Mouse (Mus musculus) ovary, postnatal 10 days (tissue): ENCODE results near the gene Ngrn.
A peak's percentile ranks its signal among the peaks of the same experiment; 100 is the strongest.

Source experiments
- DNase-seq: peaks from one replicate; pipeline ENCODE4 v3.0.0; 2022; ENCODE audit warnings: low spot score

The Ngrn gene

DNA sequence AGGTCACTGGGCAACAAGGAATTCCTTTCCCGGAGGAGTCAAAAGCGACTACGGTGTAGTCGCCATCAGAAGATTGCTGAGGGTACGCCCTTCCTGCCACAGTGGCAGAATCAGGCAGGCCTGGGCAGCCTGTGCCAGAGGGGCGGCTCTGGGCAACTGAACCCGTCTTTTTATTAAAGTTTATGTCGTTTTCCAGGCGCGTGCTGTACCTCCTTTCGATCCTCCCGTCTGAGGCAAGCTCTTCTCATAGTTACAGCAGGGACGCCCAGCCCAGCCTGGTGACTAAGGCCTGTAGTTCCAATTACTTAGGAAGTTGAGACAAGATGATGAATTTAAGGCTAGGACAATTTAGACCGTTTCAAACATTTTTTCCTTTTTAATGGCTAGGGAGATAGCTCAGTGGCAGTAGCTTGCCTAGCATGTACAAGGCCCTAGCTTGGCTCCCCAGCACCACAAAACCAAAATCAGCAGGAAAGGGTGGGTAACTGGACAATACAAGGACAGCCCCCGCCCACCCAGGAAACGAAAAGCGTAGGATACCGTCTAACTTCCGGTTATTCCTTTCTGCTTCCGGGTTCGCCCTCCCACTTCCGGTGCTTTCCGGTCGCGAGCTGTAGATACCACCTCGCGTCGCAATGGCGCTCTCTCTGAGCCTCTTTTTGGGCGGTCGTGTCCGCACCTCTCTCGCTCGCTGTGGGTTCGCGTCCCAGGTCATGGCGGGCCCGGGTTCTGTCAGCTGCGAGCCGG lies at the start of gene Ngrn:
Ngrn (plus strand) TSS at position 591 of the 747 bp plus-strand sequence.
- DNase-seq: peak; percentile 49

DNA sequence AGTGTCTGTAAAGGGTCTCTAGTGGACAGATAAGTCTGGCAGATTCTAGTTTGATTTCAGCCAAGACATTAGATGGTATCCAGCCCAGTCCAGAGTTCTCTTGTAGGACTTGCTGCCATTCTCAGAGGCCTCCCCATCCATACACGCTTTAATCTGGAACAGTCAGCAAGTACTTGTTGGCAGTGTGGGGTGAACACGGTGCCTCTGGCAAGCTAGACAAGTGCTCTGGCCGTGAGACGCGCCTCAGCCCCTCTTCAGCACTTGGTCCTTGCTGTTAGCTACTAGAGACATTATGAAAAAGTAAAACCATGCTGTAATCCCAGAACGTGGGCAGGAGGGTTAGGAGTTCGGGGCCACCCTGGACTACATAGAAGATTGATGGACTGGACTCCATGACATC lies 47.4 kb upstream of the Ngrn start:
- no peak for DNase-seq

DNA sequence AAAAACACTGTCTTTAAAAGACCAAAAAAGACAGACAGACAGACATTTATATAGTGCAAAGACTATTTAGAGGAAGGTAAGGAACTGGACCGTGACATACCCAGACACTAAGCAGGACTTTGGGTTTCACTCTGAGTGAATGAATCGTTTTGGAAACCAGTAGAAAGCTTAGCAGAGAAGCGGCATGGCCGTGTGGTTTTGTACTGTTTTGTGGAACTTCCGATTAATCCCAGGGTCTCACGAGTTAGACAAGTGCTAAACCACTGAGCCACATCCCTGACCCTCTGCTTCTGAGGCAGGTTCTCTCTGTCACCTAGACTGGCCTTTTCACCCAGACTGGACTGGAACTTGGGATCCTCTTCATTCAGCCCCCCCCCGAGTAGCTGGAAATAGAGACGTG lies 46.6 kb upstream of the Ngrn start:
- no peak for DNase-seq

DNA sequence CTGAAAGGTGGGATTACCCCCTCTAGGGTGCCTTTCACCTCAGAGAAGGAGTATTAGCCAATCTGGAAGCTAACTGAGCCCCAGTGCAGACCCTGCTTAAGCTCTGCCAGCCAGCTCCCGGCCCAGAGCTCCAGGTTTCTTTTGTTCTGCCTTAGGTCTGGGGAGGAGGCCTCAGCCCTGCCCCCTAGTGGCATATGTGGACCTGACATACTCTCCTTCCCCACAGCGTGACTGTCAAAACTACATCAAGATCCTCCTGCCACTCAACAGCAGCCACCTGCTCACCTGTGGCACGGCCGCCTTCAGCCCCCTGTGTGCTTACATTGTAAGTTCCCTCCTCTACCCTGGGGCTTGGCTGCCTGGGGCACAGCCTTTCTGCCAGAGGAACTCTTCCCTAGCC lies 45.6 kb upstream of the Ngrn start:
- DNase-seq: peak; percentile 52

DNA sequence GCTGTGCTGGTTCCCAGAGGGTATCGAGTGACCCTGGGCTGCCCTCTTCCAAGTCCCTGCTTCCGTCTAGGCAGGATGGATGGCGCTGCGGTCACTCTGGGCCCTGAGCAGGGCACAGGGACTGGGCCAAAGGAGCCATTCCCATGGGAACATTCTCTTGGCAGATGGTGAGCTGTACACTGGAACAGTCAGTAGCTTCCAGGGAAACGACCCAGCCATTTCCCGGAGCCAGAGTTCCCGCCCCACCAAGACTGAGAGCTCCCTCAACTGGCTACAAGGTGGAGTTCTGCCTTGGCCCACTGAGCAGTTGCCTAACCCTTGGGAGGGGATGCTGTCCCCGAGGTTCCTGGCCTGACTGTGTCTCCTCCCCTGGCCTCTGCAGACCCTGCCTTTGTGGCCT lies 44.4 kb upstream of the Ngrn start:
- no peak for DNase-seq

DNA sequence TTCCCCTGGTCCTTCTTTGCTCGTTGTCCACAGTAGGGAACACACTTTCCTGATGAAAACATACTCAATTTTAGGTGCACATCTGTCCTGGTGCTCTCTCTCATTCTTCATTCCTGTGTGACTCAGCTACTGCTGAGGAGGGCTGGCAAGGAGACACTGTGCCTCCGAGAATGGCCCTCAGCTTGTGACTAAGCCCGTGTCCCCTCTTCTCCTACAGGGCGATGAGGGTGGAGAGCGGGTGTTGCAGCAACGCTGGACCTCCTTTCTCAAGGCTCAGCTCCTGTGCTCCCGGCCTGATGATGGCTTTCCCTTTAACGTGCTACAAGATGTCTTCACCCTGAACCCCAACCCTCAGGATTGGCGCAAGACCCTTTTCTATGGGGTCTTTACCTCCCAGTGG lies 42.3 kb upstream of the Ngrn start:
- no peak for DNase-seq

DNA sequence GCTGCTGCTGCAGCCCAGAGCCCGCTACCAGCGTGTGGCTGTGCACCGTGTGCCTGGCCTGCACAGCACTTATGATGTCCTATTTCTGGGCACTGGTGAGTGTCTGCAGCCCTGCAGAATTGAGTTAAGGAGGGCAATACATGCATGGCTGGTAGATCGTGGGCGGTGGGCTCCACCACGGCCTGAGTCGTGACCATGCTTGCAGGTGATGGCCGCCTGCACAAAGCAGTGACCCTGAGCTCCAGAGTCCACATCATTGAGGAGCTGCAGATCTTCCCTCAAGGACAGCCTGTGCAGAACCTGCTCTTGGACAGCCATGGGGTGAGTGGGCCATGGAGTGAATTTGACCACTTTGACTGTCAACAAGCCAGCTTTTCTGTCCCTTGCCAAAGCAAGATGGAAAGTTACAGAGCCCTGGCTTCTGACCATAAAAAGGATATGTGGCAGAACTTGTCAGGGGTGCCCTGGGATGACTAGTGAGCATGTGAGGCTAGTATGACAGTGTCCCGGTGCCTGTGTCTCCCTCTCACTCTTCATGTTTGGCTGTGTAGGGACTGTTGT lies 40.7 kb upstream of the Ngrn start:
- DNase-seq: no peak

DNA sequence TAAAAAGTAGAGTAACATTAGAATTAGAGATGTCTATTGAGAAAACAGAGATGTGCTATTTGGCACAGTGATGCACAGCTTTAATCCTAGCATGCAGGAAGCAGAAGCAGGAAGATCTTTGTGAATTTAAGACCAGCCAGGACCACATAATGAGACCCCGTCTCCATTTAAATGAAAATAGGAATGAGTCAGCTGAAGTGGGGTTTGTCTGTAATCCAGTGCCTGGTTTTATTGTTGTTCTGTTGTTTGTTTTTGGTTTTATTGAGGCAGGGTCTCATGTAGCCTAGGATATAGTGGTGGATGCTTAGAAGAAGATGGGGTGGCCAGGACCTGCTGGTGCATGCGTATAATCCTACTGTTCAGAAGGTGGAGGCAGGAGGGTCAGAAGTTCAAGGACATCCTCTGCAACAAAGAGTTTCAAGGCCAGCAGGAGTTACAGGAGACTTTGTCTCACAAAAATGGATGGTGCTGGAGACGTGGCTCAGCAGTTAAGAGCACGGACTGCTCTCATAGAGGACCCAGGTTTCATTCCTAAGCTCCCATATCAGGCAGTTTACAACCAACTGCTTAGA lies 39.8 kb upstream of the Ngrn start:
- no peak for DNase-seq

DNA sequence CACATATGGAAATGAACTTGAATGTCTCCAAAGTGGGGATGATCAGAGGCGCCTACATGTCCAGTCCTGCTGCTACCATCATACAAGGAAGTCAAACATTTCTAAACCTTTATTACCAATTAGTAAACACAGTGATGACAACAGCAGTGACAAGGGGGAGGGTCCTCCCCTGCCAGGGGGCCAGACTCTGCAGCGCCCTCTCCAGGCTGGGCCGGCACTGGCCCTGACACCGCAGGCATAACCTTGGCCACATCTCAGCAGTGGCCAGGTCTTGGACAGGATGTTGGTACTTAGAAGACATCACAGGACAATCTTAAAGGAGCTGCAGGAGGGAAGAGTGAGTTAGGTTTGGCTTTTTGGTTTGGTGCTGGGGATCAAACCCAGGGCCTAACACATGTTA lies 34.0 kb upstream of the Ngrn start:
- no peak for DNase-seq

DNA sequence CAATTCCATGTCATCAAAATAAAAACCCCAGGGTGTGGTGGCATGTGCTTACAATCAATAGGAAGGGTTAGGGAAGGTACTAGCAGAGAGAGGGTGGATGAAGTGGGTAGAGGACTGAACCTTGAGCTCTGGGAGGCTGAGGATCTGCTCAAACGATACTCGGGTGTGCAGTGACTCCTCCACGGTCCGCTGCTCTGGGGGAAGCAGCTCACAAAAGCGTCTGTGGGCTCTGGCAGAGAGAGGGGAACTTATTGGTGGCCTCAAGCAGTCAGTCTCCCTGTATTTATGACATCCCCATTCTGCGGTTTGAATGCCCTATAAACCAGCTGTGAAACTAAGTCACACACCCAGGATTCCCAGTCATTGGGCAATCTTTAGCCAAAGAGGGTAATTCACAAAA lies 30.8 kb upstream of the Ngrn start:
- no peak for DNase-seq

DNA sequence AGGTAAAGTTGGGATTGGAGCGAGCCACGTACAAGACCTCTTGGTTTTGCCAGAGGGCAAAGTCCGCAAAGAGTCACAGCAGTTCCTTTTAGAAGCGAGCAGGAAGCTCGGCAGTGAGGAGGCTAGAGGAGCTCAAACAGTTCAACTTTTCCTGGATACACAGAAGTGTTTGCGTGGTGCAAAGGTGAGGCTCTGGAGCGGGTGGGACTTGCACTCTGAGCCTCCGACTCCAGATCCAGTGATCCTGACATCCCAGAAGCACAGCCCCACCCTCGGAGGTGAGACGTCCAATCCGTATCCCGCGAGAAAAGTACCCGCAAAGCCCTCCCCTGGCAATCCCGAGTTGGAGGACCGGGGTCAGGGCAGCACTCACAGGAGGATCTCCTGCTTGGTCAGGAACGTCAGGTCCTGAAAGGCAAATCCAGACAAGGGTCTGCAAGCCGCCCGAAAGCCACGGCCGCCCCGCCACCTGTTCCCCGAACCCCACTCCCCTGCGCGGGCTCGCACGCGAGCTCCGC lies 29.0 kb upstream of the Ngrn start:
- DNase-seq: no peak

DNA sequence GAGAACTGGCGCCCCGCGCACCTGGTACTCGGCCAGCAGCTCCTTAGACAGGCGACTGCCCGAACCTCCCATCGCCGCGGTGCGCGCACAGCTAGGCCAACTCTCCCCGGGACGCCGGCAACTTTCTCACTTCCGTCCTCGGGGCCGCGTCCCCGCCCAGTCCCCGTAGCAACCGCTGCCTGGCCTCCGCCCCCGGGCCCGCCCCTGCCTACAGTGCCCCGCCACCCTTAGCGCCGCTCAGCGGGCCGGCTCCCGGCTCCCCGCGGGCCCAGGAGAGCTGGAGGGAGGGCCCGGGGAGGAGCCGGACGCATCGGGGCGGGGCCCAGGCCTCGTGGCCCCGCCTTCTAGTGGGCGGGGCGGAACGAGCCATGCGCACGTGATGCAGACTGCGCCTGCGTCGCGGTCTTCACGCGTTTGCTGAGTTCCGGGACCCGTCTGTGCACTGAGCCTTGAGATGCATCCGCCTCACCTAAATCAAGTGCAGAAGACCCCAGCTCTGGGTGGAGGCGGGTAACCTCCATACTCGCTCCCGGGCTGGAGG lies 28.5 kb upstream of the Ngrn start, which contains the start of the genes Cib1 and Gdpgp1:
Cib1 (minus strand) TSS at position 325 of the 541 bp plus-strand sequence.
Gdpgp1 (plus strand) TSS at position 377 of the 541 bp plus-strand sequence.
- DNase-seq: peak; percentile 88

DNA sequence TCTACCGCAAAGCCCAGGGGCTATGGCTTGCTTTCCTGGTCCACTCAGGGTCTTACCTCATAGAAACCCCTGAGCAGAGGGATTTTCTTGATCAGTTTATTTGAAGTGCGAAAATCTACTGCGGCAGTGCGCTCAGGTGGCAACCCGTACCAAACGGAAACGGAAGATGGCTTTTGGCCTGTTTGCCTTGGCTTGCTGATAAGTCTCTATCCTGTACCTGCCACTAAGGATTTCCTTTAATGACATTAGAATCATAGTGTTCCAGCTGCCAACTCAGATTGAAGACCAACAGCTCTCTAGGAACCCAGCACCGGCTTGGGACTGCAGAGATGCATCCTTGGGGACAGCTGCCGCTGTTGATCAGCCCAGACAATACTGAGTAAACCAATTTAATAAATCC lies 27.2 kb upstream of the Ngrn start:
- no peak for DNase-seq

DNA sequence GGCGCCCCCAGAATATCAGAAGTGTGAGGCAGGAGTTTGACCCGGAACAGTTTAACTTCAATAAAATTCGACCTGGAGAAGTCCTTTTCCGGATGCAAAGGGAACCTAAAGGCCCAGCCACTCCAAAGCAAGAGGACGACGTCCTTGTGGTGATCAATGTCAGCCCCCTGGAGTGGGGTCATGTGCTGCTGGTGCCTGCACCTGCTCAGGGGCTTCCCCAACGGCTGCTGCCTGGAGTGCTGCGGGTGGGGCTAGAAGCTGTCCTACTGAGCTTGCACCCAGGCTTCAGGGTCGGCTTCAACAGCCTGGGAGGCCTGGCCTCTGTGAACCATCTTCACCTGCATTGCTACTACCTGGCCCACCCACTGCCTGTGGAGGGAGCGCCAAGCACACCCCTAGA lies 22.5 kb upstream of the Ngrn start:
- no peak for DNase-seq

DNA sequence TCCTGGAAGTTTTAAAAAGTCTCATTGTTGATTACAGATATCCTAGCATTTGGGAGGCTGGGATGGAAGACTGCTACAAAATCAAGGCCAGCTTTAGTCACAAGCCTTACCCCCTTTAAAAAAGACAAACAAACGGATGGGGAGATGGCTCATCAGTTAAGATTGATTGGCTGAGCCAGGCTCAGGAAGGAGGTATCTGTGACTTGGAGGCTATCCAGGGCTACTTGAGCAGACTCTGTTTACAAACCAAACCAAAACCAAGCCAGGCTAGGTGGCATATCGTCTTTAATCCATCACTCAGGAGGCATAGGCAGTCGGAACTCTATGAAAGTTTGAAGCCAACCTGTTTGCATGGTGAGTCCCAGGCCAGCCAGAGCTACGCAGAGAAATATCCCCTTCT lies 19.4 kb upstream of the Ngrn start:
- no peak for DNase-seq

DNA sequence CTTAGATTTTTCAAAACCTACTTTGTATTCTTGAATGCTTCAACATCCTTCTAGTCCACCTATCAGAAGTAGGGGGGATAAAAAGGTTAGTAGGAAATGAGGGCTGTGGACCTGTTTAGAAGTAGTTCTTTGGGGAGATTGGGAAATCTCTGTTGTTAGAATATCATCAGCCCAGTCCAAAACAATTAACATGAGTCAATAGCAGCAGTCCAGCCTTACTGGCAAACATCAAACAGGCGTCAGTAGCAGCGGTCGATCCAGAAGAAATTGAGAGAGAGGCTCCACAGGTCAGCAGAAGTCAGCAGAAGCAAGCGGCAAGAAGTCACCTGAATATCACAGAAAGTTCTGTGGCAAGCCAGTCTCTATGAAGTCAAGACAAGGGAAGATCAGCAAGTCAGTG lies 16.2 kb upstream of the Ngrn start:
- DNase-seq: no peak

DNA sequence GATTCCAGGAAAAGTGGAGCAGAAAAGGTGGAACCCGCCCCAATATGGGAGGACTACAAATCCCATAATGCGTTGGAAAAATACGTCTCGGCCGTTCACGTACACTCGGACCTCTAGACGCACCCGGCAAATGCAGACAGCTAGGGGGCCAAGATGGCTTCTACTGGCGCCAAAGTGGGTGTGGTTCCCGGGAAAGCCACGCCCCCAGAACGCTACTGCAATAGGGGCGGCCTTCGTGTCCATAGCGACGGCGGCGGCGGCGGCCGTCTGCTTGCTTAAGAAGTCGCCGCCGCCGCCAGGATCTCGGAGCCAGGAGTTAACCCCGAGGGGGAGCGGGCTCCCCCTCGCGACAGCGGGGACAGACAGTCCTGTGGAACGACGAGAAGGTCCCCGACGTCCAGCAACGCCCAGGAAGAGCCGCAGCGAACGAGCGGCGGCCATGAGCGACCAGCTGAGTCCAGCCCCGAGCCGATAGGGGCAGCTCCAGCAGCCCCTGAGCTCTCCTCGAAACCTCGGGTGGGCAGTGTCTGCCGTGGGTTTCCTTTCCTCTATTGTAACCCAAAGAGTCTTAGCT lies 14.8 kb upstream of the Ngrn start, which contains the start of gene Ttll13:
Ttll13 (plus strand) TSS at position 229 of the 574 bp plus-strand sequence.
- DNase-seq: peak; percentile 78

DNA sequence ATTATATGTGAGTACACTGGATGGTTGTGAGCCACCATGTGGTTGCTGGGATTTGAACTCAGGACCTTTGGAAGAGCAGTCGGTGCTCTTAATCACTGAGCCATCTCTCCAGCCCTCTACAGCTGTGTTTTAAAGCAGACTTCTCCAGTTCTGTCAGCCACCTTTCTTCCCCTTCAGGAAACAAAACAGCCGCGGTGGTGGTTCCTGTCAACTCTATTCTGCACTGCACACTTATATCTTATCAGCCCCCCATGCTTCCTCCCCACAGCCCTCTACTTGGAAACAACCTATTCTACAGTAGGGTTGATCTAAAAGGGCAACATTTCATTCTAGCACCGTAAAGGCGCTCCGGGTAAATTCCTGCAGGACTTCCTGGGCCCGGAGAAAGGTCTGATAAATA lies 14.2 kb upstream of the Ngrn start:
- no peak for DNase-seq

DNA sequence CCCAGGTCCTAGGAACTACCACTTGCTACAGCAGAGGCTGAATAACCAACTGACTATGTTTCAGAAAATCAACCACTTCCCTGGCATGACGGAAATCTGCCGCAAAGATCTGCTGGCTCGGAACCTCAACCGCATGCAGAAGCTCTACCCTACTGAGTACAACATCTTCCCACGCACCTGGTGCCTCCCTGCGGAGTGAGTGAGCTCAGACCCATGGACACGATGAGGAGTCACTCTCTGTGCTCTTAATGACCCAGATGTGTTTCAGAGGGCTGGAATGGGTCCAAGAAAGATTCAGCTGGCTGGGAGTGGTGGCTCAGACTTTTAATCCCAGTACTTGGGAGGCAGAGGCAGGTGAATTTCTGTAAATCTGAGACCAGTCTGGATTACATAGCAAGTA lies 8.6 kb upstream of the Ngrn start:
- no peak for DNase-seq

DNA sequence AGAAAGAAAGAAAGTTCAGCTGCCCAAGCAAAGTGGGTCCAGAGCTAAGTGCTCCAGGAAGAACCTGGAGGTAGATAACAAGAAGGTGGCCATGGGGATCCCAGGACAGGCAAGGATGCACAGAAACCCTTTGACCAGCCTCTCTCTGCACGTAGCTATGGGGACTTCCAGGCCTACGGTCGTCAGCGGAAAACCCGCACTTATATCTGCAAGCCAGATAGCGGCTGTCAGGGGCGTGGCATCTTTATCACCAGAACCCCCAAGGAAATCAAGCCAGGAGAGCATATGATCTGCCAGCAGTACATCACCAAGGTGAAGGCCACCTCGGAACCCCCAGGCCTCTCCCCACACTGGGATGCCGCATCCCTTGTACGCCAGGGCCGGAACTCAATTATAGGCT lies 8.1 kb upstream of the Ngrn start:
- DNase-seq: no peak

DNA sequence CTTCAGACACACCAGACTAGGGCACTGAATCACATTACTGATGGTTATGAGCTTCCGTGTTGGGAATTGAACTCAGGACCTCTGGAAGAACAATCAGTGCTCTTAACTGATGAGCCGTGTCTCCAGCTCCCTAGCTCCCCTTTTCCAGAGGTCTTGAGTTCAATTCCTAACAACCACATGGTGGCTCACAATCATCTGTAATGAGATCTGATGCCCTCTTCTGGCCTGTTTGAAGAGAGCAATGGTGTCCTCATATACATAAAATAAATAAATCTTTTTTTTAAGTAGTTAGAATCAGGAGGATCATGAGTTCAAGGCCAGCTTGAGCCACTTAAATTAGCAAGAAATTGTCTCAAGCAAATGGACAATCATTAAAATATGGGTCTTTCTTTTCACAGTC lies 5.0 kb upstream of the Ngrn start:
- no peak for DNase-seq

DNA sequence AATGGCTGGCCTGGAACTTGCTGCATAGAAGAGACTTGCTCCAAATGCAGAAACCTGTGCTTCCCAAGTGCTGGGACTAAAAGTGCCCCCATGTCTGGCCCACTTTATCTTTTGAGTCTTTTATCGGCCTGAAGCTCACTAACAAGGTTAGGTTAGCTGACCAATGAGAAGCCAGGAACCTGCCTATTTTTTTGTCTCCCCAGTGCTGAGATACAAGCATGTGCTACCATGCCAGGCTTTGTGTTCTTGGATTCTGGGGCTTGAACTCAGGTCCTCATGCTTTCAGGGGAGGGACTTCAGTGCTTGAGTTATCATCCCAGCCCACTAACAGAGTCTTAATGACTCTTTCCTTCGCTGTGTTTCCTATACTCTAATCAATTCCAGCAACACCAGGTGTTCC lies 3.3 kb upstream of the Ngrn start:
- DNase-seq: no peak
